Mouse (Mus musculus): Measurements from ENCODE around the gene Rnf115. TPM values are rescaled to one million over a fixed set of nuclear protein-coding genes. Genes with fewer than 3 reads are reported as not detected.
"Not testable (repeated sequence)": the region's sequence is repeated elsewhere in the genome, so short reads cannot be mapped to it uniquely, and the experiment has no call there.

The Rnf115 gene
- 57.0 and 58.8 TPM in 2 replicates for polyA plus RNA-seq (2012; rRNA removed)

- TF ChIP-seq POLR2A (IDR thresholded peaks at IDR 0.05; ENCODE audit: borderline replicate concordance, insufficient read depth, low read length) (peak; percentile 62), CTCF (IDR thresholded peaks at IDR 0.05; ENCODE audit: borderline replicate concordance, insufficient read depth, low read depth, low read length) (no peak)
- under 1% methylated on average over 52 of the region's 52 CpGs for WGBS
- peak within 1 kb of the TSS; percentile 83 for H3K27ac ChIP-seq (ENCODE audit: insufficient read depth, low read length)
- peak; percentile 97 to 98 for DNase-seq
- peak within 1 kb of the TSS; percentile 81 for H3K4me3 ChIP-seq (replicated peaks; ENCODE audit: insufficient read depth, low read depth, low read length)
- peaks cover 13% of the 10 kb centered on the region; the same call in 1 of the 2 replicates for H3K4me1 ChIP-seq (ENCODE audit: control insufficient read depth, insufficient read depth, low read length)
- H3K27me3 ChIP-seq (ENCODE audit: control insufficient read depth, insufficient read depth, low read length), result no peaks in the 10 kb centered on the region
Observed at GRCm38 (mm10) chr3:96727343-96727827, at the start of gene Rnf115, which contains the start of gene Polr3c. Rnf115 (plus strand) TSS chr3:96727664. Polr3c (minus strand) TSS chr3:96727628.

- 68% methylated on average over 7 of the region's 7 CpGs for WGBS
- no peak for TF ChIP-seq POLR2A (IDR thresholded peaks at IDR 0.05; ENCODE audit: borderline replicate concordance, insufficient read depth, low read length)
- no peak for TF ChIP-seq CTCF (IDR thresholded peaks at IDR 0.05; ENCODE audit: borderline replicate concordance, insufficient read depth, low read depth, low read length)
- H3K4me3 ChIP-seq (replicated peaks; ENCODE audit: insufficient read depth, low read depth, low read length), result no peak overlapping the region
- H3K27ac ChIP-seq (ENCODE audit: insufficient read depth, low read length), result no peak overlapping the region
- H3K4me1 ChIP-seq (ENCODE audit: control insufficient read depth, insufficient read depth, low read length), result no peaks in the 10 kb centered on the region
- no peak for DNase-seq
- H3K27me3 ChIP-seq (ENCODE audit: control insufficient read depth, insufficient read depth, low read length), result no peaks in the 10 kb centered on the region
Observed at GRCm38 (mm10) chr3:96678456-96678855, 49.0 kb upstream of the Rnf115 start.

- no peaks in the 10 kb centered on the region for H3K4me1 ChIP-seq (ENCODE audit: control insufficient read depth, insufficient read depth, low read length)
- no peak for TF ChIP-seq POLR2A (IDR thresholded peaks at IDR 0.05; ENCODE audit: borderline replicate concordance, insufficient read depth, low read length)
- TF ChIP-seq CTCF (IDR thresholded peaks at IDR 0.05; ENCODE audit: borderline replicate concordance, insufficient read depth, low read depth, low read length), result no peak
- H3K27me3 ChIP-seq (ENCODE audit: control insufficient read depth, insufficient read depth, low read length), result no peaks in the 10 kb centered on the region
- H3K4me3 ChIP-seq (replicated peaks; ENCODE audit: insufficient read depth, low read depth, low read length), result no peak overlapping the region
- WGBS, result 45% methylated on average over 5 of the region's 5 CpGs
- DNase-seq, result no peak
- no peak overlapping the region for H3K27ac ChIP-seq (ENCODE audit: insufficient read depth, low read length)
Observed at GRCm38 (mm10) chr3:96679159-96679674, 48.2 kb upstream of the Rnf115 start.

GRCm38 (mm10) chr3:96680269-96680956, 47.1 kb upstream of the Rnf115 start:
- H3K4me1 ChIP-seq (ENCODE audit: control insufficient read depth, insufficient read depth, low read length), result no peaks in the 10 kb centered on the region
- no peak overlapping the region for H3K27ac ChIP-seq (ENCODE audit: insufficient read depth, low read length)
- TF ChIP-seq POLR2A (IDR thresholded peaks at IDR 0.05; ENCODE audit: borderline replicate concordance, insufficient read depth, low read length) (no peak), CTCF (IDR thresholded peaks at IDR 0.05; ENCODE audit: borderline replicate concordance, insufficient read depth, low read depth, low read length) (no peak)
- WGBS, result 38% methylated on average over 12 of the region's 12 CpGs
- no peaks in the 10 kb centered on the region for H3K27me3 ChIP-seq (ENCODE audit: control insufficient read depth, insufficient read depth, low read length)
- DNase-seq, result no peak
- no peak overlapping the region for H3K4me3 ChIP-seq (replicated peaks; ENCODE audit: insufficient read depth, low read depth, low read length)

- 75% methylated on average over 3 of the region's 3 CpGs for WGBS
- DNase-seq, result no peak
- TF ChIP-seq POLR2A (IDR thresholded peaks at IDR 0.05; ENCODE audit: borderline replicate concordance, insufficient read depth, low read length) (no peak), CTCF (IDR thresholded peaks at IDR 0.05; ENCODE audit: borderline replicate concordance, insufficient read depth, low read depth, low read length) (no peak)
- Histone ChIP-seq H3K27ac (ENCODE audit: insufficient read depth, low read length) (no peak overlapping the region), H3K27me3 (ENCODE audit: control insufficient read depth, insufficient read depth, low read length) (no peaks in the 10 kb centered on the region), H3K4me3 (replicated peaks; ENCODE audit: insufficient read depth, low read depth, low read length) (no peak overlapping the region), H3K4me1 (ENCODE audit: control insufficient read depth, insufficient read depth, low read length) (no peaks in the 10 kb centered on the region)
Observed at GRCm38 (mm10) chr3:96683496-96683895, 44.0 kb upstream of the Rnf115 start.

- Histone ChIP-seq H3K27ac (ENCODE audit: insufficient read depth, low read length) (no peak overlapping the region), H3K27me3 (ENCODE audit: control insufficient read depth, insufficient read depth, low read length) (no peaks in the 10 kb centered on the region), H3K4me1 (ENCODE audit: control insufficient read depth, insufficient read depth, low read length) (no peaks in the 10 kb centered on the region), H3K4me3 (replicated peaks; ENCODE audit: insufficient read depth, low read depth, low read length) (peak overlapping the region; percentile 6)
- TF ChIP-seq CTCF (IDR thresholded peaks at IDR 0.05; ENCODE audit: borderline replicate concordance, insufficient read depth, low read depth, low read length), result no peak
- TF ChIP-seq POLR2A (IDR thresholded peaks at IDR 0.05; ENCODE audit: borderline replicate concordance, insufficient read depth, low read length), result no peak
- no peak for DNase-seq
- 62% methylated on average over 17 of the region's 17 CpGs for WGBS
Observed at GRCm38 (mm10) chr3:96684151-96684821, 43.2 kb upstream of the Rnf115 start.

GRCm38 (mm10) chr3:96684822-96685156, 42.7 kb upstream of the Rnf115 start:
- WGBS, result 34% methylated on average over 28 of the region's 28 CpGs
- Histone ChIP-seq H3K4me1 (ENCODE audit: control insufficient read depth, insufficient read depth, low read length) (no peaks in the 10 kb centered on the region), H3K27ac (ENCODE audit: insufficient read depth, low read length) (no peak overlapping the region), H3K4me3 (replicated peaks; ENCODE audit: insufficient read depth, low read depth, low read length) (peak overlapping the region; percentile 6), H3K27me3 (ENCODE audit: control insufficient read depth, insufficient read depth, low read length) (no peaks in the 10 kb centered on the region; the same call in 1 of the 2 replicates)
- no peak for TF ChIP-seq POLR2A (IDR thresholded peaks at IDR 0.05; ENCODE audit: borderline replicate concordance, insufficient read depth, low read length)
- TF ChIP-seq CTCF (IDR thresholded peaks at IDR 0.05; ENCODE audit: borderline replicate concordance, insufficient read depth, low read depth, low read length), result no peak
- DNase-seq, result peak in 1 of 2 experiments; percentile 32

GRCm38 (mm10) chr3:96686057-96686456, 41.4 kb upstream of the Rnf115 start:
- H3K27me3 ChIP-seq (ENCODE audit: control insufficient read depth, insufficient read depth, low read length); DNase-seq; H3K4me3 ChIP-seq (replicated peaks; ENCODE audit: insufficient read depth, low read depth, low read length); H3K27ac ChIP-seq (ENCODE audit: insufficient read depth, low read length); H3K4me1 ChIP-seq (ENCODE audit: control insufficient read depth, insufficient read depth, low read length): not testable (repeated sequence)
- WGBS, result 95% methylated on average over 5 of the region's 5 CpGs
